Mouse (Mus musculus) forelimb bud, embryonic 11.5 days (tissue): Measurements from ENCODE around the gene D5Ertd579e.
"Not testable (repeated sequence)": the region's sequence is repeated elsewhere in the genome, so short reads cannot be mapped to it uniquely, and the experiment has no call there.

Experiments
- DNase-seq: peaks from one replicate; pipeline ENCODE4 v3.0.0-alpha.2; 2012; ENCODE audit warnings: low read depth, low spot score

Gene D5Ertd579e

GRCm38 (mm10) chr5:36683586-36683985 is 12.2 kb downstream of the D5Ertd579e start:
- no peak for DNase-seq

DNA sequence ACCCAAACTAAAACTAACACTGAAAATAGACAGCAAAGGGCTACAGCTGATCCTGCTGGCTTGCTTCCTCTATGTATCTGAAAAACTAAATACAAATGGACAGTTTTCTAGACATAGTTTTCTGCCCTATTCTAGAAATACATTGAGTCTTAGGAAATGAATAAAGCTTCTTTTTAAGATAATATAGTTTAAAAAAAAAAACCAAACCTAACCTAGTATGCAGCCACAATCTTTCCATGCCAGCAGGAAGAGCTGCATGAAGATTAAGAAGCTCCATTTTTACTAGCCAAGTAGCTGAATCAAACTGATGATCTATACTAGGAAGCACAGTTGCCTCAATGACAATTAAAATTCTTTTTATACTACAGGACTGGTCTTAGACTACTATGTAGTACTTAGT is 14.6 kb downstream of the D5Ertd579e start:
- no peak for DNase-seq

GRCm38 (mm10) chr5:36679918-36680598 is 15.8 kb downstream of the D5Ertd579e start:
- DNase-seq = no peak

GRCm38 (mm10) chr5:36678799-36679198 is 17.0 kb downstream of the D5Ertd579e start:
- no peak for DNase-seq

DNA sequence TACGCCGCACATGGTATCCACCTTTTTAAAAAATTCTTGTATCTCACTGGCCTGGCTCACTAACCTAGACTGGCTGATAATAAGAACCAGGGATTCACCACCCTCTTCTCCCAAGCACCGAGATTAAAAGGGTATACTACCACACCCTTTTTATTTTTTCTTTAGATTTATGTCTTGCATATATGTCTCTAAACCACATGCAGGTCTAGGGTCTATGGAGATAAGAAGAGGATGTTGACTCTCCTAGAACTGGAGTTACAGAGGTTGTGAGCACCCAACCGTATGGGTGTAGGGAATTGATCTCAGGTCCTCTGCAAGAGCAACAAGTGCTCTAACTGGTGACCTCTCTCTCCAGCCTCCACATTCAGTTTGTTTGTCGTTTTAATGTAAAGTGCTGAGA is 17.9 kb downstream of the D5Ertd579e start:
- no peak for DNase-seq

DNA sequence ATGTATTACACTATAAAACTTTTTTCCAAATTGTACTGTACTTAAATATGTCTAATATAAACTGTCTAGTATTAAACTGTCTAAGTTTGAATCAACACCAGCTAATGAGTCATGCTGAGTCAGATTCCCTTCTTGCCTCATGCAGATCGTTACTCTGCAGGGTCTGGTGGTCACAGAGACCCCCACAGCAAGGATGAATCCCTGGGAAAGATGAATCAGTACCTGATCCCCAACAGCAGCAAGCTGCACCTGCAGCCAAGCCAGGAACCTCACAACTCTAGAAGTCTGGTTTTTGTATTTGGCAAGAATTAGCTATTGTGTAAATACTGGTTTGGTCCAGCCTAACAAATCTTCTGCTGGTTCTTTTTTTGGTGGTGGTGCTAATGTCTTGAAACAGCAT is 20.4 kb downstream of the D5Ertd579e start:
- no peak for DNase-seq

- no peak for DNase-seq
Observed at GRCm38 (mm10) chr5:36674658-36675433, 21.0 kb downstream of the D5Ertd579e start.

DNA sequence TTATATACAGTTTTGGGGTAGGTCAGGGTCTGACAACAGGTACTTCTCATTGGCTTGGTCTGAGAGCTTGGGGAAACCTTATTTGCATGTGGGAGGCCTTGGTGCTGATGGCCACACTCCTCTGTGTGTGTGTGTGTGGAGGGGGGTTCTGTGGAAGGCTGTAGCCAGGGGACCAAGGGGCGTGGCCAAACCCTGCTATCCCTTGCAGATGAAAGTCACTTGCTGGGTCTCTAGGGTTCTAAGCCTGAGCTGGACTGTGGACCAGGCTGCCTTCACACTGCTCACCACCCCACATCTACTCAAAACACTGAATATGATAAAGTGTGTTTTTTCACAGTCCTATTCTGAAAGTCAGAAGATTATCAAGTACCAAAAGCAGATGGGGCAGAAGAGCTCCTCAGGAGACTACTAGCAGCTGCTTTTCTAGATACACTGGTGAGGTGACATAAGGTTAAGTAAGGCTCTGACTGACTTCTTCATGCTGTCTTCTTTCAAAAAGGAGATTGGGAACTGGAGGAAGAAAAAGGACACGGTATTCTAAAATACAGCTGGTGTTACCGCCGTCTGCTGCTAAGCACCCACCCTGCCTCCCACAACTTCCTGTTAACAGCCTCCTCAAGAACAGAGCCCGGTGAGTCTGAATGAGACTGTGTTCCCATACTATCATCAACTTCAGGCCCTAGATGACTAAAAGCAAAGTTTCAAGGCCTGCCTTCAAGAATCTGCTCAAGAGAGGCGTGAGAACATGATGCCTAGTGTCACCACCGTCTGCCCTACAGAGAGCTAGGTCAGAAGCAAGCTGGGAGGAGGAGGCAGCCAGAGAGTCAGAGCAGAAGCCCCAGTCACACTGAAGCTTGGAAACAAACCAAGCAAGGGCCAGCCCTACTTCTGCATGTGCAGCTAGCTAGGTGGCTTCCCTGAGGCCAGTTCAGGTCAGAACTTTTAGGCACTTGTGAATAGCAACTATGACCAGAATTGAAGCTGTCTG is 26.5 kb downstream of the D5Ertd579e start:
- DNase-seq = no peak

GRCm38 (mm10) chr5:36668572-36668971 is 27.3 kb downstream of the D5Ertd579e start:
- DNase-seq = no peak

DNA sequence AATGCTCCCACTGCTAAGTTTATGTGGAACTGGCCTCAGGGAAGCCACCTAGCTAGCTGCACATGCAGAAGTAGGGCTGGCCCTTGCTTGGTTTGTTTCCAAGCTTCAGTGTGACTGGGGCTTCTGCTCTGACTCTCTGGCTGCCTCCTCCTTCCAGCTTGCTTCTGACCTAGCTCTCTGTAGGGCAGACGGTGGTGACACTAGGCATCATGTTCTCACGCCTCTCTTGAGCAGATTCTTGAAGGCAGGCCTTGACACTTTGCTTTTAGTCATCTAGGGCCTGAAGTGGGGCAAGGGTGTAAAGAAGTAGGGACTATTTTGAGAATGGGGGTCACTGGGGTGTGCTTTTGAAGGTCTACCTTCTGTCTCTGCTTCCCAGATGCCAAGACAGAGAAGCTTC is 27.8 kb downstream of the D5Ertd579e start:
- DNase-seq = not testable (repeated sequence)

DNA sequence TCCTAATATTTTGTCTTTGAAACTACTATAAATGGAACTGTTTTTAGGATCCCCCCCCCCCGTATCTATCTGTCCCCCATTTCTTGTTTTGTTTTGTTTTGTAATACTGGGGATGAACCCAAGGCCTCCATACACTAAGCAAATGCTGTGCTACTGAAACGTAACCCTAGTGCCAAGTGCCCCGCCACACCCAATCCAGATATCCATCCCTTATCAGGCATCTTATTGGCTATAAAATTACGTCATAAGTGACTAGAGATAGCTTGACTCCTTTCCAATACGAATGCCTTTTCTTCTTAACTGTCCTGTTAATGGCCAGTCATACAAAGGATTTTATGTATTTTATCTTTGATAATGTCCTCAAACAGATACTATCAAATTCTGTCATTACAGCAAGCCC is 28.7 kb downstream of the D5Ertd579e start:
- no peak for DNase-seq

DNA sequence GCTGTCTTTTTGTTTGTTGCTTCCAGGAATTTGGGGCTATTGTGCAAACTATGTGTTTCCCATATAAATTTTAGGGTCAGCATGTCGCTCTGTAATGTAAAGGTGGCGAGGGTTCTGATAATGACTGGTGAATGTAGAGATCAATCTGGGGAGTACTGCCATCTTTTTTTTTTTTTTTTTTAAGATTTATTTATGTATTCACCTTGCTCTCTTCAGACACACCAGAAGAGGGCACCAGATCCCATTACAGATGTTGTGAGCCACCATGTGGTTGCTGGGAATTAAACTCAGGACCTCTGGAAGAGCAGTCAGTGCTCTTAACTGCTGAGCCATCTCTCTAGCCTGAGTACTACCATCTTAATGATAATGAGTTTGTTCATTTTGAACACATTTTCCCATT is 29.1 kb downstream of the D5Ertd579e start:
- not testable (repeated sequence) for DNase-seq

DNA sequence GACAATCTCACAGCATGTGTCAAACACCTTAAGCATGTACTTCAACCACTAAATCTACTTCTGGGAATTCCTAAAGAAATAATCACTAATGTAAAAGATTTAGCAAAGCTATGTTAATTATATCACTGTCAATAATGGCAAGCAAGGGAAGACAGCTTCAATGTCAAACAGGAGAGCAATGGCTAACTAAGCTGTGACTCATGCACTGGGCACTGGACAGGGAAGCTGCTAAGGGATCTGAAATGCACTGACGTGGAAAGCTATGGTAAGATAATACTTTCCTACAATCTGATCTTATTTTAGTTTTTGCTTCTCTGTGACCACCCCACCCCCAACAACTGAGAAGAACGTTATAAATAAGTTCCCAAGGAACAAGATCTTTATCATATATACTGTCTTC is 32.5 kb downstream of the D5Ertd579e start:
- DNase-seq = no peak

DNA sequence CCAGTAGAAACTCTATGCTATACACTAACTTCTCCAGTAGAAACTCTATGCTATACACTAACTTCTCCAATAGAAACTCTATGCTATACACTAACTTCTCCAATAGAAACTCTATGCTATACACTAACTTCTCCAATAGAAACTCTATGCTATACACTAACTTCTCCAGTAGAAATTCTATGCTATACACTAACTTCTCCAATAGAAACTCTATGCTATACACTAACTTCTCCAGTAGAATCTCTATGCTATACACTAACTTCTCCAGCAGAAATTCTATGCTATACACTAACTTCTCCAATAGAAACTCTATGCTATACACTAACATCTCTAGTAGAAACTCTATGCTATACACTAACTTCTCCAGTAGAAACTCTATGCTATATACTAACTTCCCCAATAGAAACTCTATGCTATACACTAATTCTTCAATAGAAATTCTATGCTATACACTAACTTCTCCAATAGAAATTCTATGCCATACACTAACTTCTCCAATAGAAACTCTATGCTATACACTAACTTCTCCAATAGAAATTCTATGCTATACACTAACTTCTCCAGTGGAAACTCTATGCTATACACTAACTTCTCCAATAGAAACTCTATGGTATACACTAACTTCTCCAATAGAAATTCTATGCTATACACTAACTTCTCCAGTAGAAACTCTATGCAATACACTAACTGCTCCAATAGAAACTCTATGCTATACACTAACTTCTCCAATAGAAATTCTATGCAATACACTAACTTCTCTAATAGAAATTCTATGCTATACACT is 34.7 kb downstream of the D5Ertd579e start:
- DNase-seq = not testable (repeated sequence)

- DNase-seq = no peak
Observed at GRCm38 (mm10) chr5:36625612-36626011, 70.2 kb downstream of the D5Ertd579e start.

DNA sequence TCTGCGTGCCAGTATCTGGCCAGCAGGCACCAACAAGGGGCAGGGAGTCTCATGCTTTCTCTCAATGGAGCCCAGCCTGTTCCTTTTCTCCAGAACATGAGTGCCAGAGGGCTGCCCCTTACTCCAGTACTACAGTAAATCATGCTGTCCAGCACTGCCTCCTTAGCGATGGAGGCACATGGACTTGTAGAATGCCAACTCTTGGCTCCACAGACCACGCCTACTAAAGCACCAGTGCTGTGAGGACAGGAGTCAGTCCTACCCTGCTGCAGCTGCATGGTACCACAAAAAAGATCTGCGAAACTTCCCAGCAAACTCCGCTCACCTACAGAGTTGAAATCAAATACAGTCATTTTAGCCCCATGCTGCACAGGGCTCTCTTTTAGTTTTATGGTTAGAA is 72.2 kb downstream of the D5Ertd579e start:
- no peak for DNase-seq

- no peak for DNase-seq
Observed at GRCm38 (mm10) chr5:36621058-36621449, 74.8 kb downstream of the D5Ertd579e start.

GRCm38 (mm10) chr5:36620409-36621057 is 75.3 kb downstream of the D5Ertd579e start:
- DNase-seq = no peak

DNA sequence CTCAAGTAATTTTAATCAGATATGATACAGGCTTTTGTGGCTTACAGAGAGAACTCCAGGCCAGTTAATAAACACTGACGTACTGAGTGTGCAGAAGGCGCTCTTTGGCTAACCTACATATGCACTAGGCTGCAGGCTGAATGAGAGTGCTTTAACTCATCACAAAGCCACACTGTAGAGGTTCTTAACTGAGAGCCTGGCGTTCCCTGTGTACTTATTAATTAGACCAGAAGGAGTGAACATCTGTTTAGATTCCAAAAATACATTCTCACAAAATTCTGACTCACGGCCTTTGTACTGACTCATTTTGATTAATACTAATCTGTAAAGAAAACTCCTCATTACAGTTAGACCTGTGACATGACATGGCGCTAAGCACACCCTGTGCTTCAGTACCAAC is 76.9 kb downstream of the D5Ertd579e start:
- no peak for DNase-seq

- DNase-seq = no peak
Observed at GRCm38 (mm10) chr5:36618356-36618755, 77.5 kb downstream of the D5Ertd579e start.

- DNase-seq = no peak
Observed at GRCm38 (mm10) chr5:36614124-36614523, 81.7 kb downstream of the D5Ertd579e start.
